Mouse (Mus musculus): ENCODE results near the gene Polrmt. TPM values are rescaled to one million over a fixed set of nuclear protein-coding genes. Genes with fewer than 3 reads are reported as not detected.
"Not testable (repeated sequence)": the region's sequence is repeated elsewhere in the genome, so short reads cannot be mapped to it uniquely, and the experiment has no call there.

Polrmt gene
- total RNA-seq, 2 experiments from 2014 or later: 27.0 to 40.8 TPM

DNA sequence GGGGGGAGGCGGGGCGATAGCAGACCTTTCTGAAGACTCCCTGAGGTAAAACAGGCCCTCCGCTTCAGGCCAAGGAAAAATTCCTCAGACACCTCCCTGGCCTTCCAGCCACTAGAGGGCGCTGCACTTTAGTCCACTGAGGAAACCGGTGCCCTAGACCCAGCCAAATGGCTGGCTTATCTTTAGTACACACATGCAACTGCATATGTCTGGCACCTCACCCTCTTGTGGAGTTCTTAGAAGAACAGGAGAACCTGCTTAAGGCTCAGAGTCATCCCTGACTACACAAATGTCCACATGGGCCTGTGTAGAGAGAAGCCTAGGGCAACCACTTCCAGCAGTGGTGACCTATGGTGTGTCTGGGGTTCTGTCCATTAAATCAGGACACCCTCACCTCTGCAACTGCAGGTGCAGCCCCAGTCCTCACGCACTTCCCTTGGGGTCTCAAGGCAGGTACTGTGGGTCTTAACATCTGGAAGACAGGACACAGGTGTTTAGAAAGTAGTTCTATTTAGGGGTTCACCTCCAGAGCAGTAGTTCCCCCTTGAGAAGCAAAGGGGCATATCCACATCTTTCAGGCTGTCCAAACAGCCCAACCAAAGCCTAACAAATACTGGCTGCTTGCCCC is 33.8 kb downstream of the Polrmt start:
- no peak overlapping the region for H3K4me3 ChIP-seq
- intact Hi-C loops (cut with DNase I): loop anchor here (5.0 kb wide), 1 partner anchor 70 kb away; no protein-coding TSS in a partner anchor
- peak; percentile 89 for DNase-seq
- H3K27ac ChIP-seq: no peak overlapping the region
- peak; percentile 74 for TF ChIP-seq CTCF (IDR thresholded peaks at IDR 0.05)

DNA sequence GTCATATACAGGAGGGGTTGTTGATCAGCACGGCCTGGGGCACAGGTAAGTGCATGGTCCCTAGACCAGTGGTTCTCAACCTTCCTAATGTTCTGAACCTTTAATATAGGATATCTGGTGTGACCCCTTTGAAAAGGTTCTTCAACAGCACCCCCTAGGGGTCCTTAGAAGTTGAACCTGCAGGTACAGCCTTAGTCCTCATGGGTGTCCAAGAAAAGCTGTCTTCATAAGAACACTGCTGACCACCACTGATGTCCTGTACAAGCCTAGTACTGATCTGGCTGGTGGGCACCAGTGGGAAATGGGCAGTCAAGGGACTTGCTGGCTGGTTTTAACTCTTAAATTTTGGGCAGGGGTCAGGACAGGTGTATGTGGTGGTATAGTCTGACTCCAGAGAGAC is 34.4 kb downstream of the Polrmt start:
- no peak overlapping the region for H3K27ac ChIP-seq
- DNase-seq: peak; percentile 17
- peak; percentile 47 for TF ChIP-seq CTCF (IDR thresholded peaks at IDR 0.05)
- intact Hi-C loops (cut with DNase I): loop anchor here (5.0 kb wide), 1 partner anchor 70 kb away; no protein-coding TSS in a partner anchor
- H3K4me3 ChIP-seq: no peak overlapping the region

DNA sequence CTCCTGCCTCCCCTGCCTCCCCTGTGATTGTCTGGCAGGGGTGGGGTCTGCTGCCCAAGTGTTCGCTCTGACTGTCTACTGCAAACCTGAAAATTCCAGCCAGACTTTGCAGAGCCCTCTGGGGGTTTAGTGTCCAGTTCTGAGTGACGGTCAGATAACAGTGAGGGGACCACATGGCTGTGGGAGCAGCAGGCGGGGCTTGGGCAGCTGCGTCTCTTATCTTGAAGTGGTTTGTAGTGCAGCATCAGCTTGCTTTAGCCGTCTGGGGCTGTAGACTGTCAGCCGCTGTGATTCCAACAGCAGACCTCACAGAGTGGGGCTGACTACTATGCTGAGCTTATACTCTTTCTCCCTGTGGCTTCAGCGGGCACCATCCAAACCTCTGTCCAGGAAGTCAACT is 37.1 kb downstream of the Polrmt start:
- peak overlapping the region; percentile 100 for H3K27ac ChIP-seq
- no peak for DNase-seq
- intact Hi-C loops (cut with DNase I): no loop called here
- peak overlapping the region; percentile 92 for H3K4me3 ChIP-seq
- TF ChIP-seq CTCF (IDR thresholded peaks at IDR 0.05): no peak

DNA sequence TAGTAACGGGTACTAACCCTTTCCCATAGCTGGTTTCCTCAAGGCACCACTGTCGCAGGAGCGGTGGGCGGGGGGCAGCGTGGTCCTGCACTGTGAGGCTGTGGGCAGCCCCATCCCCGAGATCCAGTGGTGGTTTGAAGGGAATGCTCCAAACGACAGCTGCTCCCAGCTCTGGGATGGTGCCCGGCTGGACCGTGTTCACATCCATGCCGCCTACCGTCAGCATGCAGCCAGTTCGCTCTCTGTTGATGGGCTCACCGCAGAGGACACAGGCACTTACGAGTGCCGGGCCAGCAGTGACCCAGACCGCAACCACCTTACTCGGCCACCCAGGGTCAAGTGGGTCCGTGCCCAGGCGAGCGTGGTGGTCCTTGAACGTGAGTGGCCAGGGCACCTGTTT is 37.7 kb downstream of the Polrmt start:
- TF ChIP-seq CTCF (IDR thresholded peaks at IDR 0.05): 0 out of 2 replicates have a peak, but pooled peaks have one; percentile 1
- intact Hi-C loops (cut with DNase I): no loop called here
- peak; percentile 74 for DNase-seq
- peak overlapping the region; percentile 100 for H3K27ac ChIP-seq
- peak overlapping the region; percentile 92 for H3K4me3 ChIP-seq

DNA sequence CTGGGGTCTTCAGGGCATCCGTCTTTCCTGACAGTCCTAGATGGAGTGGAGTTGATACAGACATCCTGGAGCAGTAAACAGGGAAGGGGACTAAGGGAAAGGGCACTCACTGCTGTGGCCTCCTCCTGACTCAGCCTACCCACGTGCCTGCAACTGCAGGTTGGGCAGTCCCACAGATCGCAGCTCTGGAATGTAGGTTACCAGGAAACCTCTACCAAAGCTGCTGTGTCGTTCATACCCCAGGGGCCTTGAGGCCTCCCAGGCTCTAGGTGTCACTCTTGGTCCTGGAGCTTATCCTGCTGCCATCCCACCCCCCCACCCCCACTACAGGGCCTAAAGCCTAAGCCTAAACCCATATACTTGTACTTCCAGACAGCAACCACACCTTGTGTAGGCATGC is 38.6 kb downstream of the Polrmt start:
- peak; percentile 36 for DNase-seq
- TF ChIP-seq CTCF (IDR thresholded peaks at IDR 0.05): no peak

DNA sequence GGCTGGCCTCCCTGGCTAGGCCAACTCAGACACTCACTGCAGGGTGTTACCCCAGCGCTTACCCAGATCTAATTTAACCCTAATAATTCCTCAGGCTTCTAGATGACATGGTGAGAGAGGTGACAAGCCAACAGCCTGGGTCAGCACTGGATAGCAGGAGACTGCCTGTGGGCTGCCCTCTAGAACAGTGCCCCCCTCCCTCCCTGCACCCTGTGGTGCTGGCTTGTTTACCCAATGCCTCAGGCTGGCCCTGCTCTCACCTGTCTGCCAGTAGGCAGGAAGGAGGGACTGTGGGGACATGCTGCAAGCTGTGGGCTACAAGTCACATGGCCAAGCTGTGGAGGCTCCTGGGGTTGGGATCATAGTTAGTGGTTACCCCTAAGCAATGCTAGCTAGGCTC is 39.2 kb downstream of the Polrmt start:
- TF ChIP-seq CTCF (IDR thresholded peaks at IDR 0.05): no peak
- Histone ChIP-seq H3K27ac (peak overlapping the region; percentile 100), H3K4me3 (peak overlapping the region; percentile 92)
- intact Hi-C loops (cut with DNase I): no loop called here
- peak; percentile 72 for DNase-seq

More for the DNA sequence above, 38.6 kb downstream of the Polrmt start:
- Histone ChIP-seq H3K4me3 (peak overlapping the region; percentile 92), H3K27ac (peak overlapping the region; percentile 100)
- intact Hi-C loops (cut with DNase I): no loop called here

DNA sequence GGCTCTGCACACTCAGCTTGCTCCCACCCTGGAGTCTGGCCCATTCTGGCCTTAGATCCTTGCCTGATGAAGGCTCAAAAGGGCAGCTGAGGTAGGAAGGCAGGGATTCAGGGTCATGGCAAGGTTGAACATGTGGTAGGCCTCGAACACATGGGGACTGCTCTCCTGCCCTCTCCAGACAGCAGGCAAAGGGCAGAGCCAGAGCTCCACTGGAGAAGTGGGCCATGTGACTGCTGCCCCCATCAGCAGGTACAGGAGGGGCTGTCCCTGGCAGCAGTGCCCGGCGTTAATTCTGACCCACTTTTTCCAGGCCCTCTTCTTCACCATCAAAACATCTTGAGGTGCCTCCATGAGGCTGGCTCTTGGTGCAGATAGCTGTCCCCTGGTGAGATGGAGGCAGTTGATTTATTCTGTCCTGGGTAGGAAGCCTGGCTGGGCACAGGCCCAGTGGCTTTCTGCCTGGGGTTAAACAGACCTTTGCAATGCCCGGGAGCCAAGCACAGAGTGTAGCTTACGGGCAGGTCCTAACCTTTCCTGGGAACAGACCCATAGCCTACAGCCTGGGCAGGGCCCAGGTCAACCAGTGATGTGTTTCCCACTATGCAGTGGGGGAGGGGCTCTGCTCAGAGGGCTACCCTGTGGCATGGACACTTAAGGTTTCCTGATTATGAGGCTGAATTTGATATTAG is 39.8 kb downstream of the Polrmt start:
- DNase-seq: peak; percentile 88
- intact Hi-C loops (cut with DNase I): no loop called here
- peak overlapping the region; percentile 92 for H3K4me3 ChIP-seq
- TF ChIP-seq CTCF (IDR thresholded peaks at IDR 0.05): no peak
- peak overlapping the region; percentile 100 for H3K27ac ChIP-seq

DNA sequence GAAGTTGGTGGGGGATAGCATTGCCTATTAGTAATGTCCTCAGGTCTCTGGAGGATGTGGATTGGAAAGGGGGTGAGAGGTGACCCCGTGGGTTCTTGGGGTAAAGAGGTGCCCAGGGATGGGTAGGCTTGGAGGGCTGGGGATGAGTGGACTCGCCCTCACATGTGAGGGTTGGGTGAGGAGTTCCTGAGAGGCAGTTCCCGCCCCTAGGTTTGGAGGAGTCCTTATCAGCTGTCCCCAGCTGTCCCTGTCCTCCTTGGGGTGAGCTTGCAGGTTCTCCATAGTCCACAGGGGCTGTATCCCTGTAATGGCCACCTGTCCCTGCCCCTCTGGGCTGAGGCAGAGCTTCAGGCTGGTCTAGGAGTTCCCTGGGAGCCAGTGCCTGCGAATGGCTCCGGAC is 40.4 kb downstream of the Polrmt start:
- no peak for TF ChIP-seq CTCF (IDR thresholded peaks at IDR 0.05)
- Histone ChIP-seq H3K4me3 (peak overlapping the region; percentile 92), H3K27ac (peak overlapping the region; percentile 100)
- no peak for DNase-seq
- intact Hi-C loops (cut with DNase I): loop anchor here (2.0 kb wide), 1 partner anchor 23 kb away; the partner anchor contains the start of gene Cdc34

DNA sequence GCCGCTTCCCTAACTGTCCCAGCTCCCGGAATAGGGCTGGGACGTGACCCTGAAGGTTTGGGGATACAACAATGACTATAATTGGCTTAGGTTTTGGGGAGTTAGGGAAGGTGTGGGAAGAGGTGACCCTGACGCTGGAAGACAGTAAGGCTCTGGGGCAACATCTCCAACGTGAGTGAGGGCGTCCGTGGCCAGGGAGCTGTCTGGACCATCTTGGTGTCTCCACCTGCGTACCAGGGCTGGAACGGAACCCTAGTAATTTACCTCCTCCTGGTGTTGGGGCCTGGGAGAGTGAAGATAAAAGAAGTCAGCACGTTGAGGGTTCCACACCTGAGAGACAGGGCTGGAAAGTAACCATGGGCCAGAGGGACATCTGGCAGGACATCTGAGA is 41.4 kb downstream of the Polrmt start:
- peak overlapping the region; percentile 100 for H3K27ac ChIP-seq
- peak; percentile 25 for DNase-seq
- TF ChIP-seq CTCF (IDR thresholded peaks at IDR 0.05): no peak
- H3K4me3 ChIP-seq: peak overlapping the region; percentile 92
- intact Hi-C loops (cut with DNase I): loop anchor here (2.0 kb wide), 1 partner anchor 22 kb away; the partner anchor contains the start of gene Cdc34

DNA sequence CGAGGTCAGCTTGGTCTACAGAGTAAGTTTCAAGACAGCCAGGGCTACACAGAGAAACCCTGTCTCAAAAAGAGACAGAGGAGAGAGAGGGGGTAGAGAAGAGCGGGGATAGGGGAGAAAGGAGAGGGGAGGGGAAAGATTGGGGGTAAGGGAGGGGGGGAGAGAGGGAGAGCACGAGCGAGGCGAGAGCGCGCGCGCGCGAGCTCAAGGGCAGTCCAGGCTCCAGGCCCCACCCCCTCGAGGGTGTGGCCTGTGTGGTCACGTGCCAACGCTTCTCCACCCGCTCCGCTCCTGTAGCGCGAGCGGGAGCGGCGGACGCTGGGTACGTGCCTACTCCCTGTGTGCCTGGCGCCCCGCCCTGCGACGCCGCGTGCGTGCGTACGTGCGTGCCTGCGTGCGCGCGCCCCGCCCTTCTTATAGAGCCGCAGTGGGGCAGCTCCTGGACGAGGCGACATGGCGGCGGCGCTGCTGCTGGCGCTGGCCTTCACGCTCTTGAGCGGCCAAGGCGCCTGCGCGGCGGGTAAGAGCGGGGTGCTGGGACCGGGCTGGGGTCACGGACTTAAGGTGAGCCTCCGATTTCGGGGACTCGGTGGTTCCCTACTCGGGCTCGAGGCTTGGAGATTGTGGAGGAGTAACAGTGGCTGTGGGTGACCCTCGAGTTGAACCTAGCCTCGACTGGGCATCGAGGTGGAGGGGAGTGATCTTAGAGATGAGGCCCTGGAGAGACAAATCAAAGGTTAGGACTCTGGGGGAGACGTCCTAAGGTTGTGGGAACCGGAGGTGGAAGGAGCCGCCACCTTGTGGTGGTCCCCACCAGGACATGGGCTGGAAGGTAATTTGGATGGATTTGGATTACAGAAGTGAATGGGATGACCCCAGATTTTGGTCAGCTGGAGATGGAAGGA is 42.1 kb downstream of the Polrmt start, which contains the start of gene Bsg:
Gene Bsg, plus strand, starts transcription at position 427 of the 905 bp plus-strand sequence.
- peak; percentile 59 for TF ChIP-seq CTCF (IDR thresholded peaks at IDR 0.05)
- DNase-seq: peak; percentile 100
- intact Hi-C loops (cut with DNase I): loop anchor here (2.0 kb wide), 1 partner anchor 22 kb away; the partner anchor contains the start of gene Cdc34
- peak within 1 kb of the TSS; percentile 92 for H3K4me3 ChIP-seq
- H3K27ac ChIP-seq: peak within 1 kb of the TSS; percentile 100

DNA sequence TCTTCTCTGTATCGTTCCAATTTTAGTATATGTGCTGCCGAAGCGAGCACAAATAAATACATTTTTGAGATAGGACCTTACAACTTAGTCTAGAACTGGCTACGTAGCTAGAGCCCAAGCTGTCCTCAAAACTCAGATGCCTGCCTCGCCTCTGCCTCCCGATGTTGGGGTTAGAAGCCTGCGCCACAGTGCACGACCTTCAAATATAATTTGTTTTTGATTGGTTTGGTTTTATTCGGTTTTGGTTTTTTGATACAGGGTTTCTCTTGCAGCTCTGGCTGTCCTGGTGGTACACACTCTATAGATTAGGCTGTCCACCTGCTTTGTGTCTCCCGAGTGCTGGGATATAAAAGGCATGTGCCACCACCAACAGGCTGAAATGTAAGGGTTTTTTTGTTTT is 42.8 kb downstream of the Polrmt start:
- Histone ChIP-seq H3K27ac (peak overlapping the region; percentile 100), H3K4me3 (peak overlapping the region; percentile 92)
- DNase-seq: no peak
- intact Hi-C loops (cut with DNase I): no loop called here
- no peak for TF ChIP-seq CTCF (IDR thresholded peaks at IDR 0.05)

DNA sequence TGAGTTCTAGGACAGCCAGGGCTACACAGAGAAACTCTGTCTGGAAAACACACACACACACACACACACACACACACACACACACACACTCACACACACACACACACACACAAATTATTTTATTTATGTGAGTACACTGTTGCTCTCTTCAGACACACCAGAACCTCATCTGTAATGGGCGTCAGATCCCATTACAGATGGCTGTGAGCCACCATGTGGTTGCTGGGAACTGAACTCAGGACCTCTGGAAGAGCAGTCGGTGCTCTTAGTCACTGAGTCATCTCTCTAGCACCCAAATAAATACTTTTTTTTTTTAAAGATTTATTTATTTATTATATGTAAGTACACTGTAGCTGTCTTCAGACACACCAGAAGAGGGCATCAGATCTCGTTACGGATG is 43.4 kb downstream of the Polrmt start:
- intact Hi-C loops (cut with DNase I); H3K4me3 ChIP-seq; H3K27ac ChIP-seq; DNase-seq: not testable (repeated sequence)

Data from gastrocnemius, adult 2 months (tissue).